Mouse (Mus musculus) heart, postnatal 0 days (tissue): ENCODE results near the gene Cbll1.

ENCODE experiments used
- CTCF ChIP-seq: IDR thresholded peaks from 2 replicates; pipeline ENCODE4 v1.5.1; 2016; ENCODE audit warnings: antibody characterized with exemption, control low read depth, low read depth
- EP300 ChIP-seq: IDR thresholded peaks from 2 replicates; pipeline ENCODE4 v1.6.1; 2016; ENCODE audit warnings: antibody characterized with exemption, low read depth

DNA sequence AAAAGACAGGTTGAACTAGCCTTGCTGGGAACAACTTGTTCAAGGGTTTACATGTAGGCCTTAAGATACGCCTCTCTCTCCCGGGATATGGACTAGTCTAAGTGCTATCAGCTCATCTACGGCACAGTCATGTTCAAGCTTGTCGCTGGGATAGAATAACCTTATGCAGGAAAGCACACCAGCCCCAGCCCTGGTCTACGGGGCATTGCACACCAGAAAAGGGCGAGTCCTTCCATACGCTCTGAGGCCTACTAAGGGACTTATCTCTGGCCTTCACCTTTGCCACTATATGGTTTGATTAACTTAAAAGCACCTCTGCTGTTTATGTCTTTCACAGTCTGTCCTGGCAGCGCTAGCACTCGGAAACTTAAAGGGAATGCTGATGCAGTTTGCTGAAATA is 38.0 kb downstream of the Cbll1 start:
- TF ChIP-seq CTCF: no peak
- no peak for TF ChIP-seq EP300
